Mouse (Mus musculus): ENCODE measurements around the gene Zdhhc4. TPM values are rescaled to one million over a fixed set of nuclear protein-coding genes. Genes with fewer than 3 reads are reported as not detected.

Gene Zdhhc4
- total RNA-seq, 2 experiments from 2014 or later: 31.6 to 33.0 TPM

DNA sequence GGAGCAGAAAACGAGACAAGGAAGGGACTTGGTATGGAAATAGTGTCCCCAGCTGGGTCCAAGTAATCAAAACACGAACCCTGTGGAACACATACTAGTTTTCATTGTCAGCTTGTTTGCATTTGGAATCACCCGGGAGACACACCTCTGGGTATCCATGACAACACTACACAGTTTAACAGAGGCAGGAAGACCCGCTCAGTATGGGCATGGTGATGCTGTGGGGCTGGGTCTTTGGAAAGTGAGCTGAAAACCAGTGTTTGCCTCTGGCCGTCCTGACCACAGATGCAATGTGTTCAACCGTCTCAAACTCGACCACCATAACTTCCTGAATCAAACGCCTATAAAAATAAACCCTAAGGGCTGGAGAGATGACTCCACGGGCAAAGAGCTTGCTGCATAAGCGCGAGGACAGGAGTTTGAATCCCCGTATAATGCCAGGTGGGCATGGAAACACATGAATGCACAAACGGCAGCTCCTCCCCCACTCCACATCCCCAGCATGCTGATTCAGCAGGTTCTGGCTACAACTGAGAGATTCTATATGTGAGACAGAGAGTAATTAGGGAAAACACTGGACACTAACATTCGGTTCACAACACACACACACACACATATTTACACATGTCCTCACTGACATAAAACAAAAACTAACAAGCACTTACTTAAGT is 5.5 kb upstream of the Zdhhc4 start:
- DNase-seq: no peak
- intact Hi-C loops (cut with DNase I): loop anchor here (5.0 kb wide), 1 partner anchor 88 kb away; no protein-coding TSS in a partner anchor

DNA sequence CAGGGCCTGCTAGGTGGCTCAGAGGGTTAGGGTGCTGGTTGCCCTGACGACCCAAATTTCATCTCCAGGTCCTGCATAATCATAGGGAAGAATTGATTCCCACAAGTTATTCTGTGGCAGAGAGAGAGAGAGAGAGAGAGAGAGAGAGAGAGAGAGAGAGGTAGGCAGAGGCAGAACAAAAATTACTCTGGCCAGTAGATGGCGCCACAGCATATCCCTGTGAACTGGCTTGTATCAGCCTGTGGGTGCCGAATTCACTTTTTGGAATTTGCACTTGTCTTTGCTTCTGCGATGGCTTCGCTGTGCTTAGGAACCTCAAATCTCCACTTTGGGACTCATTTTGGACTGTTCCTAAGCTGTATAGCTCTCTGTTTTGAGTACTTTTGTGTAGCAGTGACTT is 4.8 kb upstream of the Zdhhc4 start:
- peak; percentile 69 to 88 for DNase-seq
- intact Hi-C loops (cut with DNase I): loop anchor here (5.0 kb wide), 1 partner anchor 88 kb away; no protein-coding TSS in a partner anchor

DNA sequence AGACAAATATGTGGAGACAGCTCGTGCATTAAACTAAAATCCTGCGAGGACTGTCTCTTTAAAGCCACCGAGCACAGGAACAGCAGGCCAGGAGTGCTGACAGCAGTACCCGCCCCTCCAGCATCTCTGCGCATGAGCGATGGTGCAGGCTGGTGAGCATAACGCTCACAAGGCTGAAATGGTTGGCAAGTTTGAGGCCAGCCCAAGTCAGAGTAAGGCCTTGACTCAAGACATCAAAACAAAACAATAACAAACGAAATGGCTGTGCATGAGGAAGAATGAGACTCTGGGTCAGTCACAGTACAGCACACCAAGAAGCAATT is 11.8 kb downstream of the Zdhhc4 start:
- no peak for DNase-seq
- intact Hi-C loops (cut with DNase I): no loop called here

DNA sequence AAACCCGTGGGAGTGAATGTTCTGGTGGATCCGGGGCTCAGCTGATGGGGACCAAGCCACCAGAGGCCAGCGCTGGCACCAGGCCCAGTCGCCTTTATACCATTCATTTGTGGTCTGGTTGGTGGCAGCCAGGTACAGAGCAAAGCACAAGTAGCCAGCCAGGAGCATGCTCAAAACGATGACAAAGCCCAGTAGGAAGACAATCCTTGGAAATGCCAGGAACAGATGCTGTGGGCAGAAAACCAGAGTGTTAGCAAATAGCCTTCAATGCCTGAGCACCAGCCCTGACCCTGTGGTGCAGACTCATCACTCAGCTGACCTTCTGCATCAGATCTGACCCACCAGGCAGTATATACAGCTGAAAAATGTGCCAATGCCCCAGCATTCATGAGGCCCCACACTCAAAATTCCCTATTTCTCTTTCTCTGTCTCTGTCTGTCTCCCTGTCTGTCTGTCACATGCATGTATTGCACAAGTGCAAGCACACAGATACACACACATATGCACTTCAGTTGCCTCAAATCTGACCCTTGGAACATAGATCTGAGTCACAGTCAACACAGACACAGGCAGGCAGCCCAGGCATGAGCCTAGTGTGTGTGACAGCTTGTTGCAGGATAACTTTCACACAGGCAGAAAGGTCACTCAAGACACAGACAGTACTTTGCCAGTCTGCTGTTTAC is 12.3 kb downstream of the Zdhhc4 start:
- intact Hi-C loops (cut with DNase I): no loop called here
- no peak for DNase-seq

DNA sequence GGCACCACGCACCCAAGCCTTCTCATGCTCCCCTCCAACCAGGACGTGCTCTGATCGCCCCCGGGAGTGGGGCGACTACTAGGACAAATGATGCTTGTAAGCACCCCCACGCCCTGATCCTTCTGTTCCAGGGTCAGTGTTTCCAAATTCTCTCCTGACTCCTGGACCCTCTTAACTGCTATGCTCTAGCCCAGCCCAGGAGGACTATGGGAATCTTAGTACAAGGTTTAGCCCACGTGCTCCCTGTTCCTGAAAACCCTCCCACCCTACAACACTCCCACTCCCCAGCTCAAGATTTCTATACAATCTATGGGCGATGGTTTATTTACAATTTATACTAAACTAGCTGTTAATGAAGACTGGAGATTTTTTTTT is 13.6 kb downstream of the Zdhhc4 start:
- intact Hi-C loops (cut with DNase I): no loop called here
- no peak for DNase-seq

DNA sequence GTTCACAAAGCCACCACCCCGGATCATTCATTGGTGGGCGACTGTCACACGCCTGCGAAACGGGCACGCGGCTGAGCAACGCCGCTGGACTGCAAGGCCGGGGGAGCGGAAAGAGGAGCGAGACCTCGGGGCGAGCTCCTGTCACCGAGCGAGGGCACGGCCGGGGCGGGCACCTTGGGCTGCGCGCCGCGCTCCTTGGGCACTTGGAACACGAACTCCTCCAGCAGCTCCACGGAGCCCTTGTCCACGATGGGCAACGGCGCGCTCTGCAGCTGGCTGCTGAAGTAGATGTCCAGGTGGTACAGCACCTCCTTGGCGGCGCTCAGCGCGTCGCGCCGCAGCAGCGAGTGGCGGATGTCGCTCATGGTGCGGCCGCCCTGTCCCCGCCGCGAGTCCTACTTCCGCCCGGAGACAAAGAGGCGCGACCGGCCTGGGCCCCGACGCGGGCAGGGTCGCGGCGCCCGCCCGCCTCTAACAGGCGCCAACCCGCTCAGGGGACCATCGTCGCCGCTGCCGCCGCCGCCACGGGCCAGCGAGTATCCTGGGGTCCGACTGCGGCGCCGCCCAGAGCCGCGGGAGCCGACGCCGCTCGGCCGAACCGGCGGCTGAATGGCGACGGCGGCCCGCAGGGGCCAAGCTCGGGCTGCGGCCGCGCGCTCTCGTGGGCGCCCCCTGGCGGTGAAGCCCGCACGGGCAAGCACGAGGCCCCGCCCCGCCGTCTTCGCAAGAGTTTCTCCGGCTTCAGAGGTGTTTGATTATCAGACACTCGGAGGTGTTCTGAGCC is 14.1 kb downstream of the Zdhhc4 start, which contains the start of gene E130309D02Rik:
Gene E130309D02Rik, minus strand, starts transcription at position 631 of the 784 bp plus-strand sequence.
- intact Hi-C loops (cut with DNase I): loop anchor here (5.0 kb wide), 1 partner anchor 73 kb away; no protein-coding TSS in a partner anchor

DNA sequence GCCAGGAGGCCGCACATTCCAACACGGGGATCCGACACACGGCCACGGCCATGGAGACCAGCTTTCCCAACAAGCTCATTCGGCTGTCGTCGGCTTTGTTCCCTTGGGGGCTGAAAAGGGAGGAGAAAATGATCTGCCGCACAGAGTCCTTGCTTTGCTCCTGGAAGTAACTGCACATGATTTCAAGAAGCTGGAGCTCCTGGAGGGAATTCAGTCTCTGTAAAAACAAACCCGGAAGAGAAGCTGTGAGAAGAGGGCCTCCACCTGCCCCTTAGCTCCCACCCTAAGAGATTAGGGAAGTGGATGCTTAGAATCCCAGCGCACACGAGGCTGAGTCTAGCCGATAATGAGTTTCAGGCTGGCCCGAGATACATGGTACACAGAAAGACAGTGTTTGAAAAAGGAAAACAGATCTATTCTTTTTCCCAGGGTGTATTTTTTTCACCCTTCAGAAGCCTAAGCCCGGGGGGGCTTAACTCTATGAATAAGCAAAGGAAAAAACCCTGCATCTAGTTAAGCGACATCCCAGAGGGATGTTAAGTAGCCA is 14.8 kb downstream of the Zdhhc4 start:
- no peak for DNase-seq

More for the DNA sequence above, 14.1 kb downstream of the Zdhhc4 start, which contains the start of gene E130309D02Rik:
- DNase-seq: peak; percentile 95 to 96

DNA sequence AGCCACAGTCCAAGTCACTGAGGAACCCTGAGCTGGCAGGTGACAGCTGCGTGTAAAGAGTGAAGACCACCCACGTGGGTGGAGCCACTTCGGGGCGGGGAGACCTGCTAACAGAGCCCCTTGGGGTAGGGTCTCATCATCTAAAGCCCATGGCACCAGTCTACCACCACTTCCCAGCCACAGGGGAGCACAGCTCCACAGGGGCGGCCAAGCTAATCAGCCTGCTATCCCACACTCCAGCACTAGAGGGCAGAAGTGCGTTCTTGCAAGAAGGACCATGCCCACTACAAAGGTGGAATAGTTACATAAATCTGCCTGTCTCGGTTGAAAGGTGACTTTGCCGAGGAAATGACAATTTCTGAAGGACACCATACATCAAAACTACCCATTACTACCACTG is 17.2 kb downstream of the Zdhhc4 start:
- intact Hi-C loops (cut with DNase I): loop anchor here (5.0 kb wide), 1 partner anchor 70 kb away; no protein-coding TSS in a partner anchor
- DNase-seq: peak; percentile 73 to 86

More for the DNA sequence above, 14.8 kb downstream of the Zdhhc4 start:
- intact Hi-C loops (cut with DNase I): loop anchor here (5.0 kb wide), 1 partner anchor 72 kb away; no protein-coding TSS in a partner anchor

DNA sequence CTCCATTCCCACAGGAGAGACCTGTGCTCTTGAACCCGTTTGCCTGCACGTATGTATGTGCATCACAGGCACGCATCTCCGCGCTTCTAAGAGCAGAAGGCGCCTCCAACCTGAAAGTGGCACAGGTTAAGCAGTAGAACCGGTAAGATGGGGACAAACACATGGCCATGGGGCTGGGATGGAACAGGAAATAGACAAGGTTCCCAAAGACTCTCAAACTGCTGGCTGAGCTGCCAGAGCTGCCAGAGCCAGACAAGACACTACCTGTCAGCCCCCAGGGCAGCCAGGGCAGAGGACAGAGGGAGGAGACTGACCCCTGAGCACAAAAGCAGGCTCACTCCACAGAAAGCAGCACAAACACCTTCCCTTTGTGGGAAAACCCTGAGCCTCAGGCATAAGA is 19.1 kb downstream of the Zdhhc4 start:
- intact Hi-C loops (cut with DNase I): loop anchor here (5.0 kb wide), 1 partner anchor 68 kb away; no protein-coding TSS in a partner anchor
- no peak for DNase-seq

DNA sequence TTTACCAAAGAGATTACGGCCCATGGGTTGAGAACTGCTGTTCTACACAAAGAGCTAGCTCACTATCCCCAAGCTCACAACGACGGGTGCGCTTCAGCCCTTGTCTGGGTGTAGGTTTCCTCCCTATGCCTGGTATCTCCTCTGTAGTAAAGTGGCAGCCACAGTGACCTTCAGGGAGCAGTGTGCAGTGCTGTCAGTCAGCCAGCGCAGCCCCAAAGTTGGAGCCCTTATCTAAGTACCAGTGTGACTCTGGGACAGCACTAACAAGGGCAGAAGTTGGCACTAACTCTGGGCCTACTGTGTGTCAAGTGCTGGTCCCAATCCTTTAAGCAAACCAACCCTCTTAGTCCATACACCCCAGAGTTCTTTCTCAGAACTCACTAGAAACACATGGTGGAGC is 20.2 kb downstream of the Zdhhc4 start:
- intact Hi-C loops (cut with DNase I): no loop called here
- peak; percentile 46 to 47 for DNase-seq

DNA sequence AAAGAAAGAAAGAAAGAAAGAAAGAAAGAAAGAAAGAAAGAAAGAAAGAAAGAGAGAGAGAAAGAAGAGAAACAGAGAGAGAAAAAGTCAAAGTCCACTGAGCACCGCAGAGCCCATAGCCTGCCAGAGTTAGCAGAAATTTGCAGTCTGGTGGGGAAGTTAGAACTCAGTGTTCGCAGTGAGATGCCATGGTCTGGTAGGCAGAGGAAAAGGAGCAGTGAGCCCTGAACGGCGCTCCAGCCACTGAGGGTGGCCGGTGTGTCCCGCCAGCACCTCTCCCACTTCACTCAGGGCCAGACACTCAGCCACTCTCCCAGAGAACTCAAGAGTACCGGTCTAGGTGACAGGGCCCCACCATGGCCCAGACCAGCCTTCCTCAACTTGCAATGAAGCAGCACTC is 24.8 kb downstream of the Zdhhc4 start:
- intact Hi-C loops (cut with DNase I): loop anchor here (5.0 kb wide), 1 partner anchor 122 kb away; the partner anchor contains the start of genes Rbak and Spdye4b
- DNase-seq: no peak

DNA sequence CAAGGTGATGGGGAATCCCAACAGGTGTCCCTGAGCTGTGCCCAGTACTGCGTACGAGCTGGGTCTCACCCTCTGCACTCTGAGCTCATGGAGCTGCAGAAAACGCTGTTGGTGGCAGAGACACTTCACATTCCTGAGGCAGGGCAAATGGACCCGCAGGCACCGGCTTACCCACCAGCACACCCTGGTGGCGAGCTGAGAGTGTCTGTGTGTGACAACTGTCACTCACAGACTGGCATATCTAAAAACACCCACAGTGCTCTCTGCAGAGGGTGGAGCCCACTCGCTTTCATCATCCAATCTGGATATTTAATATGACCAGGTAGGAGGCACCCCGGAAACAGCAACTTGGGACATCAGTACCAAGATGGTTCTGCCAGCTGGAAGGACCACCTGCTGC is 27.8 kb downstream of the Zdhhc4 start:
- DNase-seq: peak in 1 of 2 experiments; percentile 24
- intact Hi-C loops (cut with DNase I): loop anchor here (5.0 kb wide), 1 partner anchor 119 kb away; the partner anchor contains the start of genes Rbak and Spdye4b

DNA sequence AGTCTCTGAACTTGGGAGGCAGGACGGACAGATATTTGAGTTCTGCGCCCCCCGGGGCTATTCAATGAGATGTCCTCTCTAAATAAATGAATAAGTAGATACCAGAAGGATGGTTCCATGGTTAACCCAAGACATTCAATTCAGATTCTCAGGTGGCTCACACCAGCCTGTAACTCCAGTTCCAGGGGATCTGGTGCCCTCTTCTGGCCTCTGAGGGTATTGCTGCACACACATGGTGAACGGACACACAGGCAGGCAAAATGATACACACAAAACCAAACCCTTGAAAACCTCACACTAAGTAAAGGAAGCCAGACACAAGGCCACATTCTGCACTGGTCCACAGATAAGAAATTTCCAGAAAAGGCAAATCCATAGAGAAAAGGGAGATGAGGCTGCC is 29.4 kb downstream of the Zdhhc4 start:
- intact Hi-C loops (cut with DNase I): loop anchor here (5.0 to 10.0 kb wide), 2 partner anchors 117 to 205 kb away; partner anchors contain the start of genes Rbak and Spdye4b

DNA sequence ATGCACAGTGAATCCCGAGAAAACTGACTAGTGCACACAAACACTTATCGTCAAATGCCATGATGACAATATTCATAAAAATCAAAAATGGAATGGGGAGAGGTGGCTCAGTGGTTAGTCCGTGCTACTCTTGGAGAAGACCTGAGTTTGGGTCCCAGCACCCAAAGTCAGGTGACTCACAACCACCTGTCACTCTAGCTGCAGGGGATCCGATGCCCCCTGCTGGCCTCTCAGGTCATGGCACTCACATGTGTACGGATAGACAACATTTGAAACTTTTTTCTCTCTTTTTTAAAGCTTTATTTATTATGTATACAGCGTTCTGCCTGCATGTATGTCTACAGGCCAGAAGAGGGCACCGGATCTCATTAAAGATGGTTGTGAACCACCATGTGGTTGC is 30.7 kb downstream of the Zdhhc4 start:
- DNase-seq: no peak
- intact Hi-C loops (cut with DNase I): loop anchor here (10.0 kb wide), 1 partner anchor 204 kb away; no protein-coding TSS in a partner anchor

More for the DNA sequence above, 29.4 kb downstream of the Zdhhc4 start:
- DNase-seq: peak; percentile 29 to 67

DNA sequence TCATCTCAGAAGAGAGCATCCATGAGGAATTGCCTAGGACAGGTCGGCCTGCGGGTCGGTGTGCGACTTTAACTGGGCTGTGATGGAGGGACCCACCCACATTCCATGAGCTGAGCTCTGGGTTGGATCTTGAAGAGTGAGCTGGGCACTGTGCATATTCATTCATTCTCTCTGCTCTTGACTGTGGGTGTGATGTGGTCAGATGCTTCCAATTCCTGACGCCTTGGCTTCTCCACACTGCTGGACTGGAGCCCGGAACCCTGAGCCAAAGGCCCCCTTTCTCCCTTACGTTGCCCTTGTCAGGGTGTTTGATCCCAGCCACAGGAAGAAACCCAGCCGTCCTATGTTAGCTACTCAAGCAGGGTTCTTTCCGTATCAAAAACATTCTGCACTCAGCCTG is 31.1 kb downstream of the Zdhhc4 start:
- DNase-seq: peak in 1 of 2 experiments; percentile 18

DNA sequence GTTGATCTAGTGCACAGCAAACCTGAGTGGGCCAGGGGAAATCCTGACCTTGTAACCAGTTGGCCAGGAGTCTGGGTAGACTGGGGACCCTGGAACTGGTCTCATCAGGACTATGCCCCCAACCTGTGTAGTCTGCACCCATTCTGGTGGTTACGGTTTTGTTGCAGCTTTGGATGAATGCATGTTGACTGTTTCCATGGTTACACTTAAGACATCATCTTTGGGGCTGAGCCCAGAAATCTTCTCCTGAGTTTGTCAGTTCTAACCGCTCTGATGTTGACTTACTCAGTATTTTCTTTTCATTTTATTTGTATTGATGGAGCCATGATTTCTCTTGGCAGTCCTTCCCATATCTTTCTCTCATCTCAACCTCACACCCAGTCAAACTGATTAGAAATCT is 33.7 kb downstream of the Zdhhc4 start:
- DNase-seq: no peak
- intact Hi-C loops (cut with DNase I): loop anchor here (10.0 kb wide), 1 partner anchor 201 kb away; no protein-coding TSS in a partner anchor

More for the DNA sequence above, 31.1 kb downstream of the Zdhhc4 start:
- intact Hi-C loops (cut with DNase I): loop anchor here (10.0 kb wide), 1 partner anchor 203 kb away; no protein-coding TSS in a partner anchor

DNA sequence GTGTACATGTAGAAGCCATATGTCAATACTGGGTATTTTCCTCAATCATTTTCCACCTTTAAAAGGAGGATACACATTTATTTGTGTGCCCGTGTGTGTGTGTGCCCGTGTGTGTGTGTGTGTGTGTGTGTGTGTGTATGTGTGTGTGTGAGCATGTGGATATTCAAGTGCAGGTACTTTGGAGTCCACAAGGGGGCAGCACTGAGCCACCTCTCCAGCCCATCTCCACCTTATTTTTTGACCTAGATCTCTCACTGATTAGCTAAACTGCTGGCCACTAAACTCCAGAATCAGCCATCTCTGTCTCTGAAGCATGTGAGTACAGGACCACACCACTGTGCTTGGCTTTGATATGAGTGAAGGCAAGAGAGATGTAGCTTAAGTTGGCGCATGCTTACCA is 34.2 kb downstream of the Zdhhc4 start:
- intact Hi-C loops (cut with DNase I): loop anchor here (10.0 kb wide), 1 partner anchor 200 kb away; no protein-coding TSS in a partner anchor
- no peak for DNase-seq

DNA sequence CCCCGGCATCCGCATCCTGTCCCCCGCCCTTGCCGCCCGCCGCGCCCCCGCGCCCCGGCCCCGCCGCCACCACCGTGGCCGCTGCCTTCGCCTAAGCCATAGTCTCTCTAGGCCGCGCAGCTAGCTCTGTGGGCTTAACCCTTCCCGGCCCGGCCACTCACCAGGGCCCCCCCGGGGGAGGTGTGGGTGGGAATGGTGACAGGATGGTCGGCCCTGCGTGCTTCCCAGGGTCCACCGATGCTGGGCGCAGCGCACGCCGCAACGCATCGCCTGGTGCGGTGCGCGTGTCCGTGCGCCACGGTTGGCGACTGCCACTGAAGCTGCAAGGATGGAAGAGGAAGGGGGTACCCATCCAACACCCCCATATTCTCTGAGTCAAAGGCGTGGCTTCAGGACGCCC is 35.7 kb downstream of the Zdhhc4 start, which contains the start of gene Zfp853:
Gene Zfp853, minus strand, starts transcription at position 220 of the 400 bp plus-strand sequence.
- DNase-seq: no peak
- intact Hi-C loops (cut with DNase I): loop anchor here (10.0 kb wide), 1 partner anchor 199 kb away; no protein-coding TSS in a partner anchor

DNA sequence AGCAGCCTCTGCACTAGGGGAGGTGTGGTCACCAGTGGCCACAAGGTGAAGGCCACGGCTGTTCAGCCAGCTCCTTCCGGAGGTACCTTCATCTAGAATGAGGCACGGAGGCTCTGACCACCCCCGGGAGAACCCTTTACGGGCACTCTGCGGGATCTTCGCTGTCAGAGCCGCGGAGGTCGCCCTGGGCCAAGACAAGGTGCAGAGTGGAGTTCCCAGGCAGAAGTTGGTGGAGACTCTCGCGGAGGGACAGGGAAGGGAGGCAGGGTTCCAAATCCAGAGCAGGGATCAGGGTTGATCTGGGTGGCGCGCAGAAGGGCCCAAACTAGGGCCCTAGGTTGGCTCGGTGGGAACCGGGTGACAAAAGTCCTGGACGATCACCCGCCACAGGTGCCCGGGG is 36.2 kb downstream of the Zdhhc4 start:
- no peak for DNase-seq
- intact Hi-C loops (cut with DNase I): loop anchor here (10.0 kb wide), 1 partner anchor 198 kb away; no protein-coding TSS in a partner anchor

DNA sequence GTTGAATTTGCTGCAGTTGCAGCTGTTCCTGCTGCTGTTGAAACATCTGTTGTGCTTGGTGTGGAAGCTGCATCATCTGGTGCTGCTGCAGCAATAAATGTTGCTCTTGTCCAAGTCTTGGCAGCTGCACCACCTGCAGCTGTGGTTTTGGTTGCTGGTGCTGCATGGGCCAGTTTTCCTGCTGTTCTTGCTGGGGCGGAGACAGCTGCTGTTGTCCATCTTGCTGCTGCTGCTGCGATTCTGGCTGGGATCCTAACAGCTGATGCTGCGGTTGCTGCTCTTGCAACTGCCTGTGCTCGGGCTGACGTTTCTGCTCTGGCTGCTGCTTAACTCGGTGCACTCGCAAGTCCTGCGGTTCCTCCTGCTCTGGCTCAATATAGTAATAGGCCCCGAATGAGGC is 39.8 kb downstream of the Zdhhc4 start:
- DNase-seq: no peak
- intact Hi-C loops (cut with DNase I): no loop called here
